Mouse (Mus musculus) intestine, postnatal 0 days (tissue): Measurements from ENCODE around the gene Mmp24. TPM values are rescaled to one million over a fixed set of nuclear protein-coding genes. Genes with fewer than 3 reads are reported as not detected.

Source experiments
- ATAC-seq: fragments of 200-750 bp; cut with Nextera tagmentation; 2 replicates; pipeline ENCODE4 v1.8.0; 2017; ENCODE audit warnings: mild to moderate bottlenecking, moderate TSS enrichment, moderate library complexity
- H3K27ac ChIP-seq: fragments of 300-500 bp; sonication (generic); 2 replicates; pipeline ENCODE4 v1.5.1; 2014; ENCODE audit warnings: mild to moderate bottlenecking, low read depth, low read length, moderate library complexity
- H3K27me3 ChIP-seq: fragments of 300-500 bp; sonication (generic); replicated peaks from 2 replicates; pipeline ENCODE4 v1.6.1; 2014; ENCODE audit warnings: low read length, mixed read lengths; ENCODE audit not compliant: control insufficient read depth, insufficient read depth
- H3K36me3 ChIP-seq: fragments of 300-500 bp; sonication (generic); 2 replicates; pipeline ENCODE4 v1.6.1; 2014; ENCODE audit warnings: mild to moderate bottlenecking, moderate library complexity; ENCODE audit not compliant: control insufficient read depth, insufficient read depth
- H3K4me1 ChIP-seq: fragments of 300-500 bp; sonication (generic); replicated peaks from 2 replicates; pipeline ENCODE4 v1.6.1; 2014; ENCODE audit warnings: antibody characterized with exemption, low read length, mixed read lengths; ENCODE audit not compliant: control insufficient read depth, insufficient read depth
- H3K4me2 ChIP-seq: fragments of 300-500 bp; sonication (generic); replicated peaks from 2 replicates; pipeline ENCODE4 v1.6.1; 2014; ENCODE audit warnings: low read depth, mild to moderate bottlenecking, moderate library complexity
- H3K4me3 ChIP-seq: fragments of 300-500 bp; sonication (generic); 2 replicates; pipeline ENCODE4 v1.5.1; 2014; ENCODE audit warnings: low read depth, low read length
- H3K9ac ChIP-seq: fragments of 300-500 bp; sonication (generic); 2 replicates; pipeline ENCODE4 v1.6.1; 2014; ENCODE audit warnings: mild to moderate bottlenecking, low read depth, low read length
- H3K9me3 ChIP-seq: fragments of 300-500 bp; sonication (generic); 2 replicates; pipeline ENCODE4 v1.6.1; 2016; ENCODE audit warnings: mixed run types; ENCODE audit not compliant: control insufficient read depth
- CTCF ChIP-seq: sonication (generic); IDR thresholded peaks from 2 replicates; pipeline ENCODE4 v1.5.1; 2016; ENCODE audit warnings: low read depth, mild to moderate bottlenecking, control low read depth, antibody characterized with exemption, moderate library complexity
- WGBS: fragments of 180-500 bp; shearing (Covaris S2); extraction: QIAGEN DNeasy Blood & Tissue Kit; methylation state at CpG from one replicate; pipeline ENCODE4 v1.1.7; 2014; 5-methylcytosine and 5-hydroxymethylcytosine counted together
- polyA plus RNA-seq: library from polyadenylated mRNA; unstranded; fragments of >200 nt; fragmentation: Nextera tagmentation; extraction: Ambion mirVana; gene quantifications from 2 replicates; pipeline ENCODE4 v1.2.1, GENCODE M21; 2015

The Mmp24 gene
- polyA plus RNA-seq, 1 experiment from 2014 or later = 0.22 TPM

DNA sequence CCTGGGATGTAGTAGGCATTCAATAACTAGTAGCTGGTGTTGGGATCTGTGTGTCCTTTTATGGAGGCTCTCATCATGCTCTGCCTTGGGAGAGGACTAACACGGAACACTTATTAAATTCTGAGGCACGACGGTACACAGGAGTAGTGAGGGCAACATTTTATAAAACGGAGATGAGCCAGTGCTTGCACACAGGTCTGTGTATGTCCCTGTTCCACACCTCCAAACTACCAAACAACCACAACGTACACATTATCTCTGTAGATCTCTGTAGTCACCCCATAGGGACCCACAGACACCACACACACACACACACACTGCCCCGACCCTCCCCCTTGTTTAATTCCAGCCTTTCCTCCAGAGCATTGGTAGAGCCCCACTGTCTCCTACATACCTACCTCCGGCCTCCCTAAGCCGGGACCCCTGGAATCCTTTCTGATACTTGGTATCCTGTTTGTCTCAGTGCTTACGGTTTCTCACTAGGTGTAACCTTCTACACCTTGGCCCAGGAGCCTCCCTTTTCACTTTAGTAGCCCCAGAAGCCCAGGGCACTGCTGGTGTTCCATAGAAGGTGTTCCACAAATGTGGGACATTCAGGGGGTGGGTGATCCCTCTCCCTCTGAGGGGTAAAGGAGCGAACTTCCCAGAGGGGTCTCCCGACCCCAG lies 748 bp upstream of the Mmp24 start:
- Histone ChIP-seq H3K9me3 (no peaks in the 10 kb centered on the region), H3K9ac (no peak overlapping the region), H3K36me3 (no peaks in the 10 kb centered on the region), H3K27me3 (peaks cover 36% of the 10 kb centered on the region), H3K4me2 (no peak overlapping the region), H3K4me1 (no peaks in the 10 kb centered on the region), H3K27ac (no peak overlapping the region), H3K4me3 (no peak overlapping the region; the same call in 1 of the 2 replicates)
- no peak for TF ChIP-seq CTCF
- ATAC-seq = no peak
- 53% methylated on average over 11 of the region's 11 CpGs for WGBS

DNA sequence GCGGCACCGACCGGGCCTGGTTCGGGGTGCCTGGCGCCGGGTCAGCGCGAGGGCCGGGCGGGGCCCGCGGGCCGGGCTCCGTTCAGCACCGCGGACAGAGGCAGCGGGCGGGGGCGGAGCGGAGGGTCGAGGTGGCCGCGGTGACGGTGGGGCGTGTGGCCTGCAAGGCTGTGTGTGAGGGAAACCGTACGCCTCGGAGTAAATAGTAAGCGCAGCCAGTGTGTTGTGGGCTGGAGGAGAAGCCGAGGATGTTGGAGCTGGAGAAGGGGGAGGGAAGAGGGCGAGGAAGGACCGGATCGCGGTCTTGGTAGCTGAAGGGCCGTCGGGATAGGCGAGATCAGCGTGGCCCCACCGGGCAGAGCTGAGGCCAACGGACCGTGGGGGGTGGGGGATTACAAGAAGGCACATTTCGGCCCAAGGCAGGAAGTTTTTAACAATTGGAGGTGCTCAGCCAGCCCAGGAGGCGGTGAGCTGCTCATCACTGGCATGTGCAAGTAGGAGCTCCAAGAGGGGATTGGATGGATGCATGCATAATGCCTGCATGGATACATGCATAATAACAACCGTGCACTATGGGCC lies 632 bp downstream of the Mmp24 start:
- peak overlapping the region; percentile 96 for H3K4me2 ChIP-seq
- WGBS = 1% methylated on average over 43 of the region's 44 CpGs
- H3K9ac ChIP-seq = peak overlapping the region; percentile 4; the same call in 1 of the 2 replicates
- ATAC-seq = peak; percentile 63
- peaks cover 36% of the 10 kb centered on the region for H3K27me3 ChIP-seq
- H3K36me3 ChIP-seq = no peaks in the 10 kb centered on the region
- H3K4me3 ChIP-seq = peak overlapping the region; percentile 47
- no peak for TF ChIP-seq CTCF
- no peaks in the 10 kb centered on the region for H3K4me1 ChIP-seq
- no peaks in the 10 kb centered on the region for H3K9me3 ChIP-seq
- no peak overlapping the region for H3K27ac ChIP-seq

DNA sequence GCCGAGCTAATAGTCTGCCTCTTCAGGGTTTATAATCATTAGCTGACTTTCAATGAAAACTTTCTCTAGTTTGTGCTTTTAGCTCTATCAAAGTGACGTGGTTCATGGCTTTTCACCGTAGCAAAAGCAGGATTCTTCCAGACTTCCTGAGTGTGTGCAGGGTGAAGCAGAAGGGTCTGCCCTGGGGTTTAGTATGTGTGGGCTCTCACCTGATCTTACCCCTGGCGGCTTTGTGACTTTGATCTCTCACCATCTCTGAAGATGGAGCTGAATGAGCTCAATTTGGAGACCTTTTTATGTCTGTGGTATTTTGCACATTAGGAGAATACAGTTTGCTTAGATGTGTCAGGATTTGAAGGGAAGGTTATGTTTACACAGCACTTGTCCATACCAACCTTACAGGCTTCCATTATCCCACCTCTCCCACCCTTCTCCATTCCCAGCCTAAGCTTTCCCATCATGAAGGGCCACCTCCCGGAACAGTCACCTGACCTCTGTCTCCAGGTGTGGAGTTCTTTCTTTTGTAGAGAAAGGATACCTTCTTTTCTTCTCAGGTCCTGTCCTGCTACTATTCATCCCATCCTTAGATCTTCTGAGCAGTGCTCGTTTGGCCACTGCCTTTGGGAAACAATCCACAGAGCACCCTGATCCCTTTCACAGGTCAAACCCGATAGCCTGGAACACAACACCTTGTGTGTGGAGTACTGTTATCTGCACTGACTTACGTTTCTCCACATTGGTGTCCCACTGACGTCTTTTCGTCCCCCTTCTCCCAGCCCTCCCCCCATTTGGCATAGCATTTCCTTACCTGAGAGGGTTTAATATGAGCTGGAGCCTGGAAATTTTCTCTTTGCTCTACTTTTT lies 1.9 kb downstream of the Mmp24 start:
- WGBS = 57% methylated on average over 10 of the region's 10 CpGs
- TF ChIP-seq CTCF = no peak
- H3K4me2 ChIP-seq = no peak overlapping the region
- no peak overlapping the region for H3K27ac ChIP-seq
- ATAC-seq = no peak
- H3K9ac ChIP-seq = no peak overlapping the region
- H3K9me3 ChIP-seq = no peaks in the 10 kb centered on the region
- no peaks in the 10 kb centered on the region for H3K36me3 ChIP-seq
- no peaks in the 10 kb centered on the region for H3K4me1 ChIP-seq
- peaks cover 36% of the 10 kb centered on the region for H3K27me3 ChIP-seq
- no peak overlapping the region for H3K4me3 ChIP-seq

DNA sequence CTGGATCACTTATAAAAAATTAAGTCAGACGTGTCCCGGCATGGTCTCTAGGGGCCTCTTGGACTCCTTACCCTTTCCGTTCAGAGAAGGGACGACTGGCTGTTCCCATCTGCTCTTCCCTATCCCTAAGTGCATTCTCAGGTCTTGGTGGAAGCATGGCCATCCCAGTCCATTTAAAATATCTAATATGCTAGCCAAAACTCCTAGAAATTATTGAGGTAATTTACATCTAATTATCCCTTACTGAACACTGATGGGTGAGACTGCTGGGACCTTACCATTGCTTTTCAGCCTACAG lies 2.5 kb downstream of the Mmp24 start:
- no peak overlapping the region for H3K9ac ChIP-seq
- no peaks in the 10 kb centered on the region for H3K9me3 ChIP-seq
- no peaks in the 10 kb centered on the region for H3K36me3 ChIP-seq
- no peak for TF ChIP-seq CTCF
- WGBS = 76% methylated on average over 4 of the region's 4 CpGs
- peaks cover 36% of the 10 kb centered on the region for H3K27me3 ChIP-seq
- H3K27ac ChIP-seq = no peak overlapping the region
- H3K4me2 ChIP-seq = no peak overlapping the region
- H3K4me3 ChIP-seq = no peak overlapping the region
- no peak for ATAC-seq
- H3K4me1 ChIP-seq = no peaks in the 10 kb centered on the region

DNA sequence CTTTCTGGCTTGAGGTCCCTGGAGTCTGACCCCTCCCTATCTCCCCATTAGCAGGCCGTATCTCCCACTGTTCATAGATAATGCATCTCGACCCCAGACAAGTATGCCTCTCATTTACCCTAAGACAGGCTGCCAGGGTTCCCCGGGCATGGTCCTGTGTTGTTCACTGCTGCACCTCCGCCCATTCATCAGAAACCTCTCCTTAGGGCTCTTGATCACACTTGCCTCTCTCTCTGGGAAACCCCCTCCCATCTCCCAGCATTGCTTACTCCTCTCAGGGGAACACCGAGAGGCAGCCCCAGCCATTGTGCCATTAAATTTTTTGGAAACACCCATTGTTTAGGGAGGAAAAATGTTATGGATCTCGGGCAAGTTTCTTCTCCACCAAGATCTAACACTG lies 2.9 kb downstream of the Mmp24 start:
- Histone ChIP-seq H3K27me3 (peaks cover 33% of the 10 kb centered on the region), H3K9me3 (no peaks in the 10 kb centered on the region), H3K9ac (no peak overlapping the region), H3K4me3 (no peak overlapping the region), H3K4me1 (no peaks in the 10 kb centered on the region), H3K36me3 (no peaks in the 10 kb centered on the region), H3K4me2 (no peak overlapping the region), H3K27ac (no peak overlapping the region)
- no peak for ATAC-seq
- no peak for TF ChIP-seq CTCF
- 71% methylated on average over 6 of the region's 6 CpGs for WGBS

DNA sequence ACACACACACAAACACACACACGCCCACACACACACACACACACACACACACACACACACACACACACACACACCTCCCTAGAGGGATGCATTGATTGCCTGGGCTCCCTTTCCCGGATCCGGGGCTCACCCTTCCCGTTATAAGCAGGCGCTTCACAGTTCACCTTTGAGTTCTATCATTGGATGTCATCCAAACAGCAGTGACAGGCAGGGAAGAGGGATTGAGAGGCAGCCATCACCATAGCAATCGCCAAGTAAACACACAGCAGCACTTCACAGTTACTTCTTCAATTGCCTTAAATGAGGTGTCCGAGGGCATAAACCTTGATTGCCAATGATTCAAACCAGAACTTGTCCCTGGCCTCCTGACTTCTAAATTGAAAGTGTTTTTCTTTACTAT lies 3.9 kb downstream of the Mmp24 start:
- 31% methylated on average over 7 of the region's 7 CpGs for WGBS
- peaks cover 23% of the 10 kb centered on the region for H3K27me3 ChIP-seq
- no peak overlapping the region for H3K4me3 ChIP-seq
- H3K4me2 ChIP-seq = no peak overlapping the region
- H3K4me1 ChIP-seq = no peaks in the 10 kb centered on the region
- no peak overlapping the region for H3K9ac ChIP-seq
- H3K27ac ChIP-seq = no peak overlapping the region
- H3K36me3 ChIP-seq = no peaks in the 10 kb centered on the region
- TF ChIP-seq CTCF = no peak
- H3K9me3 ChIP-seq = no peaks in the 10 kb centered on the region
- ATAC-seq = no peak
